Mouse (Mus musculus) forebrain, embryonic 14.5 days (tissue): ENCODE measurements around the gene BC034090. TPM values are rescaled to one million over a fixed set of nuclear protein-coding genes. Genes with fewer than 3 reads are reported as not detected.

Source experiments
- ATAC-seq: fragments of 200-750 bp; cut with Nextera tagmentation; 2 replicates; pipeline ENCODE4 v1.8.0; 2017; ENCODE audit warnings: mild to moderate bottlenecking, moderate library complexity
- DNase-seq: peaks from one replicate; pipeline ENCODE4 v3.0.0-alpha.2; 2015; ENCODE audit warnings: low spot score
- H3K27ac ChIP-seq: fragments of 300-500 bp; sonication (generic); 2 replicates; pipeline ENCODE4 v1.5.1; 2014; ENCODE audit warnings: low read depth, mild to moderate bottlenecking, control low read depth, low read length, moderate library complexity
- H3K27me3 ChIP-seq: fragments of 300-500 bp; sonication (generic); replicated peaks from 2 replicates; pipeline ENCODE4 v1.6.1; 2014; ENCODE audit warnings: low read length, control low read depth, mixed read lengths; ENCODE audit not compliant: control insufficient read depth, insufficient read depth
- H3K36me3 ChIP-seq: fragments of 300-500 bp; sonication (generic); 2 replicates; pipeline ENCODE4 v1.6.1; 2014; ENCODE audit warnings: low read length, control low read depth; ENCODE audit not compliant: control insufficient read depth, insufficient read depth
- H3K4me1 ChIP-seq: fragments of 300-500 bp; sonication (generic); 2 replicates; pipeline ENCODE4 v1.6.1; 2014; ENCODE audit warnings: antibody characterized with exemption, low read length, control low read depth; ENCODE audit not compliant: control insufficient read depth, insufficient read depth
- H3K4me2 ChIP-seq: fragments of 300-500 bp; sonication (generic); 2 replicates; pipeline ENCODE4 v1.6.1; 2014; ENCODE audit warnings: mild to moderate bottlenecking, control low read depth, low read length
- H3K4me3 ChIP-seq: fragments of 300-500 bp; sonication (generic); 2 replicates; pipeline ENCODE4 v1.5.1; 2014; ENCODE audit warnings: low read depth, low read length, control low read depth
- H3K9ac ChIP-seq: fragments of 300-500 bp; sonication (generic); 2 replicates; pipeline ENCODE4 v1.6.1; 2014; ENCODE audit warnings: mild to moderate bottlenecking, low read length, control low read depth, moderate library complexity
- H3K9me3 ChIP-seq: fragments of 300-500 bp; sonication (generic); replicated peaks from 2 replicates; pipeline ENCODE4 v1.6.1; 2016; ENCODE audit warnings: low read length, control low read depth, mixed read lengths; ENCODE audit not compliant: control insufficient read depth
- WGBS: fragments of 180-500 bp; shearing (Covaris S2); extraction: QIAGEN DNeasy Blood & Tissue Kit; methylation state at CpG from one replicate; pipeline ENCODE4 v1.1.7; 2014; 5-methylcytosine and 5-hydroxymethylcytosine counted together
- polyA plus RNA-seq: library from polyadenylated mRNA; unstranded; fragments of >200 nt; fragmentation: Nextera tagmentation; extraction: Ambion mirVana; gene quantifications from 2 replicates; pipeline ENCODE4 v1.2.1, GENCODE M21; 2014

The BC034090 gene
- polyA plus RNA-seq, 1 experiment from 2014 or later, result 2.4 TPM

- H3K27me3 ChIP-seq, result no peaks in the 10 kb centered on the region
- no peak overlapping the region for H3K4me3 ChIP-seq
- H3K9ac ChIP-seq, result no peak overlapping the region
- ATAC-seq (no peak), DNase-seq (no peak)
- no peaks in the 10 kb centered on the region for H3K9me3 ChIP-seq
- no peak overlapping the region for H3K27ac ChIP-seq
- peaks cover 37% of the 10 kb centered on the region for H3K4me1 ChIP-seq
- no peak overlapping the region for H3K4me2 ChIP-seq
- H3K36me3 ChIP-seq, result no peaks in the 10 kb centered on the region
- 87% methylated on average over 5 of the region's 5 CpGs for WGBS
Measured at GRCm38 (mm10) chr1:155238126-155238525, 6.1 kb downstream of the BC034090 start.

GRCm38 (mm10) chr1:155237390-155237789 lies 6.9 kb downstream of the BC034090 start:
- Histone ChIP-seq H3K27ac (0 out of 2 replicates have a peak overlapping the region, but pooled peaks have one; percentile 21), H3K9me3 (no peaks in the 10 kb centered on the region), H3K4me2 (no peak overlapping the region), H3K4me1 (peaks cover 43% of the 10 kb centered on the region), H3K9ac (no peak overlapping the region; the same call in 1 of the 2 replicates), H3K36me3 (no peaks in the 10 kb centered on the region), H3K4me3 (no peak overlapping the region), H3K27me3 (no peaks in the 10 kb centered on the region)
- WGBS, result 70% methylated on average over 11 of the region's 11 CpGs
- DNase-seq, result no peak
- ATAC-seq, result no peak

GRCm38 (mm10) chr1:155236306-155237024 lies 7.8 kb downstream of the BC034090 start:
- no peaks in the 10 kb centered on the region for H3K36me3 ChIP-seq
- H3K4me2 ChIP-seq, result no peak overlapping the region
- H3K27ac ChIP-seq, result no peak overlapping the region
- peaks cover 44% of the 10 kb centered on the region for H3K4me1 ChIP-seq
- H3K9ac ChIP-seq, result no peak overlapping the region
- H3K4me3 ChIP-seq, result no peak overlapping the region
- 34% methylated on average over 13 of the region's 13 CpGs for WGBS
- no peak for ATAC-seq
- no peak for DNase-seq
- no peaks in the 10 kb centered on the region for H3K9me3 ChIP-seq
- no peaks in the 10 kb centered on the region for H3K27me3 ChIP-seq

DNA sequence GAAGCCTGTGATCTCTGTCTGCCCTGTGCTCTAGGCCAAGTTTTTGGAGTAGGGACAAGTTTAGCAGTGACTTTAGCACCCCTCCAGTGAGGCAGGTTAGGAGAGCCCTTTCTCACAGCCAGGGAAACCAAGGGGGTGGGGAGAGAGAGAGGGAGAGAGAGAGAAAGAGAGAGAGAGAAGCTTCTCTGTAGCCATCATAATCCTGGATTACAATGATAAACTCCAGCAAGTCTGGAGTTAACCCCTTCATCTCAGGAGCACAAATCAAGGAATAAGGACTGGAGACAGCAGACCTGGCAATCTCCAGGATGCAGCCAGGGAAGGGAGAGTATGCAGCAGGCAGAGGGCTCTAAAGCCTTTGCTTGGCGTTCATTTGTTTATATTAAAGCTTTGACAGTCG lies 8.6 kb downstream of the BC034090 start:
- 24% methylated on average over 2 of the region's 2 CpGs for WGBS
- no peak overlapping the region for H3K9ac ChIP-seq

GRCm38 (mm10) chr1:155233931-155234607 lies 10.2 kb downstream of the BC034090 start:
- Histone ChIP-seq H3K4me1 (peaks cover 49% of the 10 kb centered on the region), H3K27me3 (no peaks in the 10 kb centered on the region), H3K4me3 (no peak overlapping the region), H3K27ac (peak overlapping the region; percentile 93), H3K9me3 (no peaks in the 10 kb centered on the region), H3K9ac (peak overlapping the region; percentile 35), H3K36me3 (no peaks in the 10 kb centered on the region), H3K4me2 (peak overlapping the region; percentile 2; the same call in 1 of the 2 replicates)
- 5% methylated on average over 14 of the region's 14 CpGs for WGBS
- ATAC-seq (peak; percentile 70), DNase-seq (peak; percentile 84)

More for the DNA sequence above, 8.6 kb downstream of the BC034090 start:
- H3K36me3 ChIP-seq, result no peaks in the 10 kb centered on the region
- H3K27ac ChIP-seq, result 0 out of 2 replicates have a peak overlapping the region, but pooled peaks have one; percentile 10
- no peaks in the 10 kb centered on the region for H3K27me3 ChIP-seq
- H3K4me3 ChIP-seq, result no peak overlapping the region
- peaks cover 44% of the 10 kb centered on the region for H3K4me1 ChIP-seq
- no peak for DNase-seq
- no peak overlapping the region for H3K4me2 ChIP-seq
- no peak for ATAC-seq
- H3K9me3 ChIP-seq, result no peaks in the 10 kb centered on the region

- WGBS, result 79% methylated on average over 9 of the region's 9 CpGs
- Histone ChIP-seq H3K9me3 (no peaks in the 10 kb centered on the region), H3K36me3 (no peaks in the 10 kb centered on the region), H3K4me1 (peaks cover 49% of the 10 kb centered on the region), H3K27me3 (no peaks in the 10 kb centered on the region), H3K4me3 (no peak overlapping the region), H3K27ac (peak overlapping the region; percentile 93), H3K9ac (peak overlapping the region; percentile 35; the same call in 1 of the 2 replicates), H3K4me2 (no peak overlapping the region)
- ATAC-seq (no peak), DNase-seq (no peak)
Measured at GRCm38 (mm10) chr1:155233378-155233777, 10.9 kb downstream of the BC034090 start.

DNA sequence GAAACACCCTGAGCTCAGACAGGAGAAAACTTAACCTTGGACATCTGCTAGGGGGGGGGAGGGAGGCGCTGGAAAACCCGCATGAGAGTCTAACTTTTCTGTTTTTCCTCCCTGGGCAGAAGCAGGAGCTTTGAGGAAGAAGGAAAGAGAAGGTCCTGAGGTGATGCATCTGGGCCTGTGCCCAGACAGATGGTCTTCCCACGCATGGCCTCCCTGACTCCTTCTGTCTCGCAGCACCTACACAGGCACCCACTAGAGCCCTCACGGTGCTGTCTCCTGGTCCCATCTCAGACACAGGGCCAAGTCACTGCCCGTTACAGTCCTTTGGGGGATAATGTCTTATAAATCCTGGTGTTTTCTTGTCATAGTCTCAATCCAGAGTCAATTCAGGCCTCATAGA lies 11.5 kb downstream of the BC034090 start:
- no peaks in the 10 kb centered on the region for H3K9me3 ChIP-seq
- peak overlapping the region; percentile 93 for H3K27ac ChIP-seq
- peaks cover 49% of the 10 kb centered on the region for H3K4me1 ChIP-seq
- H3K27me3 ChIP-seq, result no peaks in the 10 kb centered on the region
- no peak overlapping the region for H3K4me2 ChIP-seq
- H3K4me3 ChIP-seq, result no peak overlapping the region
- ATAC-seq, result no peak
- DNase-seq, result no peak
- 64% methylated on average over 6 of the region's 6 CpGs for WGBS
- no peaks in the 10 kb centered on the region for H3K36me3 ChIP-seq
- no peak overlapping the region; the same call in 1 of the 2 replicates for H3K9ac ChIP-seq

- Histone ChIP-seq H3K4me3 (no peak overlapping the region), H3K27me3 (no peaks in the 10 kb centered on the region), H3K4me1 (peaks cover 47% of the 10 kb centered on the region), H3K36me3 (no peaks in the 10 kb centered on the region), H3K9me3 (no peaks in the 10 kb centered on the region), H3K9ac (no peak overlapping the region; the same call in 1 of the 2 replicates), H3K4me2 (no peak overlapping the region), H3K27ac (peak overlapping the region; percentile 93)
- no peak for DNase-seq
- ATAC-seq, result no peak
- 43% methylated on average over 12 of the region's 12 CpGs for WGBS
Measured at GRCm38 (mm10) chr1:155232385-155232784, 11.9 kb downstream of the BC034090 start.
